Mouse (Mus musculus): Measurements from ENCODE around the gene Gm1330. TPM values are rescaled to one million over a fixed set of nuclear protein-coding genes. Genes with fewer than 3 reads are reported as not detected.

The Gm1330 gene
- not detected for total RNA-seq (2023)

GRCm38 (mm10) chr2:149003151-149003550, at the start of gene Gm1330:
Gm1330 (minus strand) TSS chr2:149003251.

DNA sequence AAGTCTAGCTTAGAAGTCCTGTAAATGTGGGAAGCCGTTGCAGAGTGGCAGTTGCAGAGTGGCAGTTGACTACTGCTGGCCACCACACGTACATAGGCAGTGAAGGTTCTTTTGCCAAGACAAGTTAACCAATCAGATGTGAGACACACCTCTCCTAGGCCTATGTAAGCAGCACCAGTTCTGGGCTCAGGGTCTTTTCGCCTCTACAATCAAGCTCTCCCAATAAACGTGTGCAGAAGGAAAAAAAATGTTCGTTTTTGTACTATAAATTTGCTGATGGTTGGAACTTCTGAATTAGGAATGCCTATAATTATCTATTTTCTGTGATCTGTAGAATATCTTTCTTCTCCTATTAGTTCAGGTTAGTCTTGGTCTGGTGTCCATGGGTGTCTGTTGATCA, 14.1 kb upstream of the Gm1330 start, which contains the start of gene Gm10750:
Gene Gm10750, minus strand, starts transcription at position 101 of the 400 bp plus-strand sequence.

Other genes with a start within 250 kb of the Gm1330 start
- gene Cst11, start 231.8 kb downstream of the Gm1330 start, total RNA-seq (2023) = not detected
- not detected for gene 8030411F24Rik, start 221.2 kb downstream of the Gm1330 start, total RNA-seq (2023)
- not detected for gene Cst12, start 213.9 kb downstream of the Gm1330 start, total RNA-seq (2023)
- not detected for gene Cst8, start 204.5 kb downstream of the Gm1330 start, total RNA-seq (2023)
- not detected for gene Cst13, start 183.2 kb downstream of the Gm1330 start, total RNA-seq (2023)
- gene Cst9, start 168.1 kb downstream of the Gm1330 start, total RNA-seq (2023) = not detected
- gene 9230104L09Rik, start 138.2 kb downstream of the Gm1330 start, total RNA-seq (2023) = not detected
- 80.1 TPM for gene Cst3, start 127.6 kb downstream of the Gm1330 start, total RNA-seq (2023)
- not detected for gene Gm10750, start 14.0 kb upstream of the Gm1330 start, total RNA-seq (2023)

Measured in CD8-positive naive resting alpha-beta T cell, adult 57 days (primary cell).